Mouse (Mus musculus) megakaryocyte, embryonic 14.5 days (primary cell): ENCODE results near the gene Agrn.

Experiments used
- FLI1 ChIP-seq: IDR thresholded peaks from 2 replicates; pipeline ENCODE4 v1.6.1; 2012; ENCODE audit warnings: low read length, inconsistent platforms, mixed read lengths
- GATA1 ChIP-seq: IDR thresholded peaks from 3 replicates; pipeline ENCODE4 v1.6.1; 2012; ENCODE audit warnings: mixed read lengths, low read length, inconsistent platforms, borderline replicate concordance

GRCm38 (mm10) chr4:156135801-156136200, 61.5 kb downstream of the Agrn start:
- no peak for TF ChIP-seq GATA1
- no peak for TF ChIP-seq FLI1
